ENCODE assay signal across 1 mouse cellular context in genomic region chr16:85215173-85215572, GRCm38 (mm10).
TF ChIP-seq lines count a peak whose summit lies in the region.

No protein-coding gene starts in this region.

TF ChIP-seq in CH12.LX, 34 proteins besides CTCF, POLR2A, EP300 and RAD21 (continued from another document):
- TF ChIP-seq CHD1 (IDR thresholded peaks at IDR 0.05; ENCODE audit: low read depth, low read length) (no peak), NRF1 (IDR thresholded peaks at IDR 0.05; ENCODE audit: low read depth, low read length) (no peak)
